Mouse (Mus musculus) lung, postnatal 36 days (tissue): ENCODE data around the gene Ccl24.

Experiments
- DNase-seq: peaks from one replicate; pipeline ENCODE4 v3.0.0; 2022; ENCODE audit warnings: mixed read lengths

Ccl24 gene

DNA sequence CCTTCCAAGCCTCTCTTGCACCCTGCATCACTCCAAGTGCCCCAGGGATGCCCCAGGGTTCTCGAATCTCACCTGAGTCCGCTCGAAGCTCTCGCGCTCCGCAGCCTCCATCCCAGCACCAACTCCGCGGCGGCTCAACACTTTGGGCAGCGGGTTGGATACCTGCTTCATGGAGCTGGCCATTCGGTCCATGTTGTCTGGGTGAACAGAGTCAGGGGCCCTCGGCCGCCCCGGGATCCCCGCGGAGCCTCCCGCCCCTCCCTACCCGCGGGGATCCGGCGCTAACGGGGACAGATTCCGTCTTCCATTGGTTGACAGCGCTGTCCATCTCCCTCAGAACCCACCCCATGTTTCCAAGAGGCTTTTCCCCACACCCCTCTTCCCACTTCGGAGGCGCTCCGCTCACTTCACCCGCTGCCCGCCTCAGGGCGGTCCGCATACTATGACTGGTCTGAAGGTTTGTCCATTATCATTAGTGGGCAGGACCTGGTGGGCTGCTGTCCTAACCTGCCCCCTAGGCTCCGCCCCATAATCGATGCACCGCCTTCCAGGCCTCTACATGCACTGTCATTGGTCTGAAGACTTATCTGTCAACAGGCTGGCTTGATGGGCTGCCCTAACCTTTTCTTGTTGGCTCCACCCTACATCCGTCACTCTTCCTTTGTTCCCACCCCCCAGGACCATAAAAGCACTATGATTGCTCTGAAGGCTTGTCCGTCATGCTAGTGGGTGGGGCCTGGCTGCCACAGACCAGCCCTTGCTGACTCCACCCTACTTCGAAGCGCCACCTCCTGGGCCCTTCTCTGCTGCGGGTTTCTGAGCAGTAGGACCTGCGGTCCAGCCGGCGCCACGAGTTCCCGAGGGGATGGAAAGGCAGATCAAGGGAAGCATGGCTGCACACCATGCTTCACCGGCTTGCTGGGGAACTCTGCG lies 27.7 kb downstream of the Ccl24 start, which contains the start of gene Hip1:
Gene Hip1, minus strand, starts transcription at position 256 of the 933 bp plus-strand sequence.
- DNase-seq, result peak; percentile 100

- DNase-seq, result peak; percentile 63
Measured at GRCm38 (mm10) chr5:135544032-135544558, 28.8 kb downstream of the Ccl24 start.

DNA sequence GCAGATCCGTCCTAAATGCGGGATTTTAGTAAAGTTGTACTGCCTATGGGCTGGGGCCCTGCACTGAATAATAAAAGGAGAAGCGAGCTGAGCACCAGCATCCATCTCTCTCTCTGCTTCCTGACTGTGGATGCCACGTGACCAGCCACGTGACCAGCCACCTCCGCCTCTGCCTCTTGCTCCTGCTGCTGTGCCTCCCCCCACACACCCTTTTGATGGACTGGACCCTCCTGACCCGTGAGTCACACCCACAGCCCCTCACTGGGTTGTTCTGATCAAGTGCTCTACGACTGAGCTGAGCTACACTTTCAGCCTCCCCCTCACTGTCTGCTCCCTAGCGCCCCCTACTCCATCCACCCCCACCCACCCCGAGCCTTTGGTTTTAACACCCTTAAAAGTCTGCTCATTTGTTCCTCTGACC lies 35.0 kb downstream of the Ccl24 start:
- peak; percentile 7 for DNase-seq

DNA sequence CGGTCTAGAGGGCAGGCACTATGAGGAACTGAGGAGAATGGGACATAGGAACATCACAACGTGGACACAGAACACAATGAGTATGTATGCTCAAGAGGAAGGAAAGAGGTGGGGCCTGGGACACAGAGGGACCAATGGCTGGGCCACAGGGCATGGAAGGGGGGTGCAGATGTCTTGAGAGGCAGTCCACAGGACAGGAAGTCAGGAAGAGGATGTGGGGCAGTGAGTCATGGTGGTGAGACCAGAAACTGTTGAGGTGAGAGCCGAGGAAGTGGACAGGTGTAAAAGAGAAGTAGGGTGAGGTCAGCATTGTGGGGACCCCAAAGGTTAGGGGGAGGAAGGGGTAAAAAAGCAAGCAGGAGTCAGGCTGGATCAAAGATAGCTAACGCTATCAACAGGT lies 35.5 kb downstream of the Ccl24 start:
- peak; percentile 74 for DNase-seq

GRCm38 (mm10) chr5:135535867-135536266 lies 37.0 kb downstream of the Ccl24 start:
- peak; percentile 16 for DNase-seq

DNA sequence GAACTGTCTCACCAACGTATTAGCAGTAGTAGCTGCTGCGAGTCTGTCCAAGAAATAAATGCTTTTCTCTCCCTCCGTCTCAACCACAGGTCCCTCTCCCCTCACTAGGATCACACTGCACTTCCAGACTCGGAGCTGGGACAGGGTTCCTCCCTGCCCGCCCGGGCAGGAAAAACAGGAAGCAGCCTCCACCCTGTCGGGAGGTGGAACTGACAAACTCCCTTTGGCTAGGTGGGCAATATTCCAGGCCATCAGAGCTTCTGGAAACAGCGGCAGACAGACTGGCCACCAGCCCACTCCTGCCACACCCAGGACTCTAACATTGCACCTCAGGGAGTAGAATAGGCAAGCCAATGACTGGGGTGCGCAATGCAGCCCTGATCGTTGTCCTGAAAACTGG lies 39.4 kb downstream of the Ccl24 start:
- DNase-seq, result peak; percentile 92

DNA sequence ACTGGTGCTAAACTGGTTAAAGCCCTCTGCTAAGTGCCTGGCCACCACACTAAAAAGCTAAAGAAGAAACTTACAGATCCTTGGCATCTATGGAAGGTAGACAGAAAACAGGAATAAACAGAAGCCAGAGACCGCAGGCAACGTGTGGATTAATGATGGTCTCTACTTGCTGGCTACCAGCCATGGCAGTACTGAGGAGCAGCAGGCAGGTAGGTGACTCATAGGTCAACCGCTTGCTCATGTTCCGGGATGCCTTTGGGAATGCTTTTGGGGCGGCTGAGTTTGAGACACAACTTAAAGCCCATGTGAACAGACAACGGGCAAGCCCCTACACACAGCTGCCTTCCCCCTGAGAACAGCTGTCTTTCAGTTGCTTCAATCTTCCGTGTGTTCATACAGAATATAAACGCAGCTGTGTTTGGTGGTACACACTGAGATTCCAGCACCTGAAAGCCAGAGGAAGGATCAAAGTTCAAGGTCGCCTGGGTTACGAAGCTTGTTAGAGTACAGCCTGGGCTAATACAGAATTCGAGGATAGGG lies 41.5 kb downstream of the Ccl24 start:
- no peak for DNase-seq

DNA sequence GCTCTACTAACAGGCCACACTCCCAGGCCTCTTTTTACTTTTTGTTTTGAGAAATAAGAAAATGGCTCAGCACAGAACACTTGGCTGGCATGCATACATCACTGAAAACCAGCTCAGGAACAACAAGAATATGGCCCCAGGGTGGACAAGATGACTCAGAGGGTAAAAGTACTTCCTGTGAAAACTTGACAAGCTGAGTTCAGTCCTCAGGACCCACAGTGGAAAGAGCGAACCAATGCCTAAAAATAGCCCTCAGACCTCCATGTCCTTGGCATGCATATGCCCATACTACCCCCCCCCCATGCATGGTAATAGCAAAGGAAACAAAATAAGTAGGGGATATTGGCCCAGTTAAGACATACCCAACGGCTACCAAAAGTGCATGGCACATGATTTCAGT lies 42.9 kb downstream of the Ccl24 start:
- no peak for DNase-seq

DNA sequence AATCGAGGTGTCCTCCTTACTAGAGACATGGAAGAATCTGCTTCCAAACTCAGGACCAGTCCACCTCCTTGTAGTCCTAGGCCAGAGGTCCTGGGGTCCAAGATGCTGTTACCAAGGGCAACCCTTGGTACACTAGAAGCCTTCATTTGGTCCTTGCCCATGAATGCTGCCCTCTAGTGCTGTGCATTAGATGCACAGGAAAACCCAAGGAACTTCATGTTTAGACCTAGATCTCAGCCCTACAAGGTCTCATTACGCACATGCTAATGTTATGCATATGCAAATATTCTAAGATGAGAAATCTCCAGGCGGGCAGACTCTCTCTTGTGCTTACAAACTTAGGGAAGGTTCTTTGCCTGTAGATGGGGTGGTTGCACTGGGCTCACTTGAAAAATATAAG lies 43.5 kb downstream of the Ccl24 start:
- peak; percentile 11 for DNase-seq

- no peak for DNase-seq
Measured at GRCm38 (mm10) chr5:135527986-135528385, 44.9 kb downstream of the Ccl24 start.

DNA sequence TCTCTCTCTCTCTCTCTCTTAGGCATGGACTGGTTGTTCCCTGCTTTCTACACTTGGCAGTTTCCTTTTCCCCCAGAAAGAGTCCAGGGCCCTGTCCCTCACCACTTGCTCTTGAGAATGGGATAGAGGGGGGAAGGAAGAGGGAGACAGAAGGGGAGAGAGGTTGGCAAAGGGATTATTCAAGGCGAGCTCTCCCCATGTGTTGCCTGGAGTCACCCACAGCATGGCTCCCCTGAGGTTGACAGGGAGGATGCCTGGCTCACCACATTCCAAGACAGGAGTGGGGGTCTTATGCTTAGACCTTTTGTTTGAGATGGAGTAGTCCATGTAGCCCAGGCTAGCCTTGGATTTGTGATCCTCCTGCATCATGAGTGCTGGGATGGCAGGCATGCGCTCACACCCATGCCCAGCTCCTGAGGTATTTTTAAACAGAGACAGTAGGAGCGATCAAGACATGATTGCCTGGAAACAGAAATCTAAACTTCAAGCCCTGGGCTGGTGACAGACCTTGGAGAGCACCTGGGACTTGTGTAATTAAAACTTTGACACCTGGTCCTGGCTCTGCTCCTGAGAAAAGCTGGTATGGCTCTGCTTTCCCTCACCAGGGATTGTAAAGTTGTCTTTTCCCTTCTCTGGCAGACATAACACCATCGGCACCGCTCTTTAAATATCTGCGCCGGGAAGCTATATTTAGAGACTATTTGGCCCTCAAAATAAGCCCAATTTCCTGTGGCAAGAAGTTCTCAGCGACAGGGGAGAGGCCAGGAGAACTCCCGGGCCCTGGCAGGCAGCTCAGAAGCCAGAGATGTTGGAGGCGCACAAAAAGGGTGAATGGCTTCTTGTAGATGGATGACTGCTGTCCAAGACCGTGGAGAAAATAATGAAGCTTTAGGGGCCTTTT lies 47.9 kb downstream of the Ccl24 start:
- peak; percentile 49 for DNase-seq

GRCm38 (mm10) chr5:135524087-135524486 lies 48.8 kb downstream of the Ccl24 start:
- no peak for DNase-seq

- DNase-seq, result peak; percentile 62
Measured at GRCm38 (mm10) chr5:135522111-135522722, 50.6 kb downstream of the Ccl24 start.
